In the genomic region with DNA sequence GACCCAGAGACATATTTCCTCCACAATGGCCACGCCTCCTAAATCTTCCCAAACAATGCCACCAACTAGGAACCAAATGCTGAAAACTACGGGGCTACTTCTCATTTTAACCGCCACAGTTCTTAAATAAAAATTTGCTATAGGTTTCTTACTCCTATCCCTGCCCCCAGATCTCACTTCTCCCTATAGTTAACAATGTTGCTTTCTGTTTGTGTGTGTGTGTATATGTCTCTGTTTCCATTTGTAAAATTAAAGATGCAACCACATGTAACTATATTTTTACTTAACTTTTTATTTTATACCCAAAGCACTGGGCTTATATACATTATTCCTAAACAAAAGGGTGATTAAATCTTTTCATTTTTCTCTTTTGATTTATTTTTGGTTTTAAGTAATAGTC, we compare ENCODE assay signal across 8 mouse cellular contexts. TPM values are rescaled to one million over a fixed set of nuclear protein-coding genes. Genes with fewer than 3 reads are reported as not detected.
DNase-seq lines count a peak whose midpoint lies in the region; ATAC-seq and TF ChIP-seq lines count a peak whose summit lies in the region.

A gene (plus strand): TSS at position 301 of the 400 bp plus-strand sequence.

- no peak within 1 kb of the TSS for H3K4me3 ChIP-seq in hindbrain, postnatal 0 days (ENCODE audit: low read length)

- no peaks in the 10 kb centered on the region for H3K9me3 ChIP-seq in hindbrain, postnatal 0 days (ENCODE audit: low read length)

- DNase-seq in heart, adult 11 months = peak; percentile 34
- no peak for DNase-seq in heart, adult 9 months (ENCODE audit: low spot score in 2 of 2)
- DNase-seq in adrenal gland, postnatal 25 days = no peak
- DNase-seq in gastrocnemius, postnatal 14 days = no peak
- no peak for DNase-seq in hindbrain, postnatal 0 days (ENCODE audit: low spot score)
- DNase-seq in right cerebral cortex, adult 2 months (ENCODE audit: low spot score in 2 of 2) = no peak
- no peak for DNase-seq in thymus, postnatal 14 days

- H3K27me3 ChIP-seq in hindbrain, postnatal 0 days (ENCODE audit: insufficient read depth, low read length) = no peaks in the 10 kb centered on the region

- H3K9ac ChIP-seq in hindbrain, postnatal 0 days (replicated peaks; ENCODE audit: low read length) = no peak within 1 kb of the TSS

- no peak within 1 kb of the TSS for H3K4me2 ChIP-seq in hindbrain, postnatal 0 days (ENCODE audit: low read depth, low read length)

- ATAC-seq in hindbrain, postnatal 0 days = no peak
- ATAC-seq in megakaryocyte, adult 5-6 weeks (ENCODE audit: poor library complexity, severe bottlenecking) = no peak

- TF ChIP-seq CTCF in hindbrain, postnatal 0 days (IDR thresholded peaks at IDR 0.05; ENCODE audit: low read depth) = no peak

- intact Hi-C loops in gastrocnemius, postnatal 14 days (cut with DNase I; ENCODE audit: low total_unique reads) = no loop called here

- H3K27ac ChIP-seq in hindbrain, postnatal 0 days = no peak within 1 kb of the TSS

- H3K4me1 ChIP-seq in hindbrain, postnatal 0 days (ENCODE audit: insufficient read depth, low read length) = peaks cover 10% of the 10 kb centered on the region

- no peaks in the 10 kb centered on the region for H3K36me3 ChIP-seq in hindbrain, postnatal 0 days (ENCODE audit: insufficient read depth, low read length)

- WGBS in hindbrain, postnatal 0 days = 89% methylated on average over 3 of the region's 3 CpGs

RNA-seq across cellular contexts. Expression of the gene that starts here (rescaled TPM):
- total RNA-seq in adrenal gland, postnatal 25 days (2021) = 86.8 and 92.9 TPM in 2 replicates
- 10 to 100 TPM; 64.4 to 70.5 TPM for total RNA-seq in gastrocnemius, postnatal 14 days (2021)
- total RNA-seq in hindbrain, postnatal 0 days (2014; rRNA removed) = 33.4 and 40.8 TPM in 2 replicates
- 148 and 151 TPM in 2 replicates for polyA plus RNA-seq in hindbrain, postnatal 0 days (2015; fragmentation: Nextera tagmentation; extraction: Ambion mirVana)
- 77.5 and 88.7 TPM in 2 replicates for total RNA-seq in megakaryocyte, adult 5-6 weeks (2015)
- total RNA-seq in megakaryocyte, adult 5-6 weeks (2017) = 49.2 and 58.5 TPM in 2 replicates
